Mouse (Mus musculus) adrenal gland, adult 18-20 months (tissue): ENCODE measurements around the gene Gm20909. TPM values are rescaled to one million over a fixed set of nuclear protein-coding genes. Genes with fewer than 3 reads are reported as not detected.
"Not testable (repeated sequence)": the region's sequence is repeated elsewhere in the genome, so short reads cannot be mapped to it uniquely, and the experiment has no call there.

Experiments used
- DNase-seq, 2 experiments: peaks; one replicate each; pipeline ENCODE4 v3.0.0; 2021 to 2022; ENCODE audit warnings: low spot score in 2 of 2
- long read RNA-seq, 2 experiments: library from polyadenylated mRNA; stranded (forward); transcript quantifications; one replicate each; pipeline ENCODE4 v2.0.0; 2021
- total RNA-seq, 2 experiments: library from RNA; stranded (reverse); gene quantifications; 1 replicate in 1 of 2; 2 replicates in 1 of 2; pipeline ENCODE4 v1.2.3; 2021

Gene Gm20909
- not detected for total RNA-seq
- long read RNA-seq, experiment 1, result 0 reads
- long read RNA-seq, experiment 2, result 0 reads

GRCm38 (mm10) chrY:21164270-21164669 lies at the start of gene Gm20909:
Gene Gm20909 (plus strand): TSS chrY:21164570.
- DNase-seq, result not testable (repeated sequence)

Other genes with a start within 250 kb of the Gm20909 start
- gene Gm29866, start 170.9 kb upstream of the Gm20909 start, total RNA-seq, result not detected
- not detected for gene Gm20865, start 77.0 kb downstream of the Gm20909 start, total RNA-seq